Mouse (Mus musculus) heart, adult 11 months (tissue): ENCODE data around the gene Tmem87a.
A peak's percentile ranks its signal among the peaks of the same experiment; 100 is the strongest.

Experiments
- DNase-seq: peaks from one replicate; pipeline ENCODE4 v3.0.0; 2022

The Tmem87a gene

GRCm38 (mm10) chr2:120360425-120360824 lies 43.5 kb downstream of the Tmem87a start:
- peak; percentile 27 for DNase-seq

GRCm38 (mm10) chr2:120352682-120353646 lies 50.9 kb downstream of the Tmem87a start, which contains the start of gene Vps39:
Gene Vps39 (minus strand): TSS chr2:120353137.
- DNase-seq, result peak; percentile 99

GRCm38 (mm10) chr2:120351321-120351720 lies 52.6 kb downstream of the Tmem87a start:
- DNase-seq, result peak; percentile 64

DNA sequence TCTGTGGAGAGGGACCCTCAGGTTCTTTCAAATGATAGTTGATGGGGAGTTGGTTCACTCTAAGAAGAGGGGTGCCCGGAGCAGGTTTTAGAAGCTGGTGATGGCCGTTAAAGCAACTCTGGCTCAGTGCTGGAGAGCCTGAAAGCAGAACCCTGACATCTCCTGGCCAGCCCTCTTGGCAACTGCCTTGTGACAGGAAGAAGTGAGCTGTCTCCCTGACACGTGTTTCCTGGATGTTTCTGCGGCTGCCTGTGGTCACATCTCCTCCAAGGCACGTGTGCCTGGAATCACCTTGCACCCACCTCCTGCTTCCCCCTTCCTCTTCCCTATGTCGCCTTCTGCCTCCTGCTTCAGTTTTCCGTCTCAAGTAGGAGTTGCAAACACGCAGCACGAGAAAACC lies 55.8 kb downstream of the Tmem87a start:
- DNase-seq, result peak; percentile 97

GRCm38 (mm10) chr2:120341741-120342140 lies 62.2 kb downstream of the Tmem87a start:
- peak; percentile 39 for DNase-seq

- DNase-seq, result no peak
Measured at GRCm38 (mm10) chr2:120337886-120338285, 66.0 kb downstream of the Tmem87a start.

GRCm38 (mm10) chr2:120331575-120331974 lies 72.3 kb downstream of the Tmem87a start:
- no peak for DNase-seq

- no peak for DNase-seq
Measured at GRCm38 (mm10) chr2:120315077-120315476, 88.8 kb downstream of the Tmem87a start.

- no peak for DNase-seq
Measured at GRCm38 (mm10) chr2:120314487-120314886, 89.4 kb downstream of the Tmem87a start.

DNA sequence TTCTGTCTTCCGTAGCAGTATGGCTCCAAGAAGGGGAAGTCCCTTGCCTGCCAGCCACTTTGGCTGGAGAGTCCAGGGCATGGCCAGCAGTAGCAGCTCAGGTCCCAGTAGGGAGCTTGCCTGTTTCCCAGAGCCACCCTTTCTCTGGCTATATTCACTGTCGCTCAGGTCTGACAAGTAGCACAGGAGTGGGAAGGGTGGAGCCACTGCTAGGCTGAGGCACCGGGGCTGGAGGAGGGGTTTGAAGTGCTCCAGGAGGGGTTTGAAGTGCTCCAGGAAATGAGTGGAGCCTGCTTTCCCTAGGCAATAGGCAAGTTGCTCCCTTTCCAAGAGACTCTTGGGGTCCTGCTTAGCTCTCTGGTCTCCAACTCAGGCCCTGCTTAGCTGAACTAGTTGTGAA lies 89.9 kb downstream of the Tmem87a start, which contains the start of gene Pla2g4f:
Gene Pla2g4f (minus strand): TSS at position 190 of the 400 bp plus-strand sequence.
- no peak for DNase-seq

DNA sequence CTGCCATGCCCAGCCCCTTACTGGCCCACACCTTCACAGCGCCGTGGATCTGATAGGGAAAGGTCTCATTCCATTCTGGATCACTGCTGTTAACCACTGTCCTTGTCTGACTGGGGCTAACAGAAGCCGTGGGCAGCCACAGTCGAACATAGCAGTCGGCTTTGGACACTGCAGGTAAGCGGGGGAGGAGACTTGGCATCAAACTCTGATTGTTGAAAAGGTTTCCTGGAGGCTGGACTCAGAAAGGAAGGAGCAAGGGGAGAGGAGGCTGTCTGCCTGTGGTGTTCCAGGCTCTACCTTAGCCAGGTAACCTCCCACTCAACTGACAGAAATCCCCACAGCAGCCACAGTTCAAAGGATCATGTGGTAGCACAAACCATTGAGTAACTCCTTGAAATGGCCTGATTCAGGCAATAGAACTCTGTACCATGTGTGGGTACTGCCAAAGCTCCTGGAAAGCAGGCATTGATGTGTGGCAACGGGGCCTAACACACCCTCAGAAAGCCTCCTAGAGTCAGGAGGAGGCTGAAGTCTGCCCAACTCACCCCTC lies 91.6 kb downstream of the Tmem87a start:
- no peak for DNase-seq
